Mouse (Mus musculus): ENCODE measurements around the gene Enkd1. TPM values are rescaled to one million over a fixed set of nuclear protein-coding genes. Genes with fewer than 3 reads are reported as not detected.

Enkd1 gene
- polyA plus RNA-seq, 1 experiment from 2014 or later: 13.9 TPM

DNA sequence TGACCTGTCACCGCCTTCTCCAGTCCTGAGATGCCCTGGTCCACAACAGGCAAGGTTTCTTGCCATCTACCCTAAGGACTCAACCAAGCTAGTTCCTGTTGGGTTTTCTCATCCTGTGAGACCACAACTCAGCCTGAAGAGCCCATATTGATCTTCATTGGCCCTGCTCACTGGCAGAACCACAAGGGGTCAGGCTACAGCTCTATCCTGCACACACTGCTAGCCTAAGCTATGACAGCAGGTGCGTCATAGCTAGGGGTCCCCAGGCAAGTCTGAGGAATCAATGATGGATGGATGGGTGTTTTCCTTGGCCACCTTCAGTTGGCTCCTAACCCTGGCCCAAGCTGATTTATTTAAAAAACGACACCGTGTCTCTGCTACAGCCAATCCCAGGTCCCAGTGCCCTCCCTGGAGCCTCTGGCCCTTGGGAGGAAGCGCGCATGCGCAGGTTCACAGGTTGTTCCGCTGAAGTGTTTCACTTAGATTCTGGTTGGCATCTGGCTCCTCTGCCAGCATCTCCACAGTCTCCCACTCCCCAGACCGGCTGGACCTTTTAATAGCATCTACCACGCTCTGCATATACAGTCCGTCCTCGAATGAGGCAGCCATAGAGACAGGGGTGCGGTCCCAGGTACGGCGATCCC is 8.4 kb upstream of the Enkd1 start:
- Histone ChIP-seq H3K4me2 (no peak overlapping the region), H3K27me3 (replicated peaks) (no peaks in the 10 kb centered on the region), H3K27ac (replicated peaks) (no peak overlapping the region), H3K9ac (replicated peaks) (no peak overlapping the region), H3K9me3 (replicated peaks) (no peaks in the 10 kb centered on the region), H3K4me3 (replicated peaks) (no peak overlapping the region), H3K4me1 (no peaks in the 10 kb centered on the region), H3K36me3 (peaks cover 21% of the 10 kb centered on the region)
- no peak for ATAC-seq (ENCODE audit: low FRiP score)
- 95% methylated on average over 15 of the region's 15 CpGs for WGBS

DNA sequence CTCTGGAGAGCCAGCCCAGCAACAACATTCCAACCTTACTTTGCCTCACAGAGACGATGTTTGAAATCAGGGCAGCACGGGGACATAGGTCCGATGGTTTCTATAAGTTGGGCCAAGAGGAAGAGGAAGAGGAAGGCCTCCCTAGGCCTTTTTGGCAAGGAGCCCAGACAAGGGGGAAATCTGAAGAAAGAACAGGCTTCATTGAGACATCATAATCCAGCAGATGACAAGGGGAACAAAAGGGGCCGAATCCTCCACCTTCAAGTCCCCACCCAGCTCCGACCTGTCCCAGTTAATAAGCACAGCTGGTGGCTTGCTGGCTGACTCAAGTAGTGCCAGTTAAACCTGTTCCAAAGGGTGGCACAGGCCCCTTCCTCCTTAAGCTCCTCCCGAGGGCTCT is 7.0 kb upstream of the Enkd1 start:
- Histone ChIP-seq H3K36me3 (peaks cover 14% of the 10 kb centered on the region), H3K9me3 (replicated peaks) (no peaks in the 10 kb centered on the region), H3K9ac (replicated peaks) (no peak overlapping the region), H3K4me1 (no peaks in the 10 kb centered on the region), H3K4me3 (replicated peaks) (no peak overlapping the region), H3K4me2 (no peak overlapping the region), H3K27ac (replicated peaks) (no peak overlapping the region), H3K27me3 (replicated peaks) (no peaks in the 10 kb centered on the region)
- 84% methylated on average over 6 of the region's 6 CpGs for WGBS
- no peak for ATAC-seq (ENCODE audit: low FRiP score)

DNA sequence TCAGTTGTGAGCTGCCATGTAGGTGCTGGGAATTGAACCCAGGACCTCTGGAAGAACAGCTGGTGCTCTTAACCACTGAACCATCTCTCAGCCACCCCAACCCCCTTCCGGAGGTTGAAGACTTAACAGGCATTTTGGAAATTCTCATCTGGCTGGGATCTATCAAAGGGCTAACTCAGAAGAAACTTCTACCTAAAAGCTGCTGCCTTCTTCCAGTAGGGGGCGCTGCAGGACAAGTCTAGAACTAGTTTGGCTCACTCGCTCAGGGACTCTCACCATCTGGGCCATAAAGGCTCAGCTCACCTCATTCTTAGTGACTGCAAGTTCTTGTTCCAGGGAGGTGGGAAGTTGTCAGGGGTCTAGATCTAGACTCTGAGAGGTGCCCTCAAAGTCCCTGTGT is 6.1 kb upstream of the Enkd1 start:
- 6% methylated on average over 3 of the region's 3 CpGs for WGBS

DNA sequence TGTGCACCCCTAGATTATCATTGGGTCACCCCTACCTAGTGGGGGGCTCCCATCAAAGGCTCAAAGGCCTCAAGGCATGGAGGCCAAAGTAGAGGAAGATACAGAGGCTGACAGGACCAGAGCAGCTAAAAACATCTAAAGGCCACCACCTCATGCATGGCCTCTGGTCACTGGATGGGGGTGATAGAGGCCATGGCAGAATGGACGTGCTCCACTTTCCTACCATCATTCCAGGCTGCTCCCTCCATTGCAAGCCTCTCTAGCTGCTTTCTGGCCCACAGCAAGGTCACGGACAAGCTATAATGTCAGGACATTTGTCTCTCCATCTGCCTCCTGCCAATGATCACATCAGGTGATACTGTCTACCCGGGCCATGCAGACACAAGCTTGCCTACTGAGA is 4.3 kb upstream of the Enkd1 start:
- H3K4me1 ChIP-seq: peaks cover 9% of the 10 kb centered on the region
- no peak for ATAC-seq (ENCODE audit: low FRiP score)
- H3K9me3 ChIP-seq (replicated peaks): no peaks in the 10 kb centered on the region
- no peak overlapping the region for H3K4me3 ChIP-seq (replicated peaks)
- no peak overlapping the region for H3K9ac ChIP-seq (replicated peaks)
- WGBS: 88% methylated on average over 3 of the region's 3 CpGs
- H3K36me3 ChIP-seq: peaks cover 13% of the 10 kb centered on the region
- H3K27ac ChIP-seq (replicated peaks): no peak overlapping the region
- no peak overlapping the region for H3K4me2 ChIP-seq
- no peaks in the 10 kb centered on the region for H3K27me3 ChIP-seq (replicated peaks)

More for the DNA sequence above, 6.1 kb upstream of the Enkd1 start:
- ATAC-seq (ENCODE audit: low FRiP score): 0 out of 2 replicates have a peak, but pooled peaks have one; percentile 12
- Histone ChIP-seq H3K4me3 (replicated peaks) (no peak overlapping the region), H3K4me2 (no peak overlapping the region), H3K9me3 (replicated peaks) (no peaks in the 10 kb centered on the region), H3K36me3 (peaks cover 14% of the 10 kb centered on the region), H3K9ac (replicated peaks) (no peak overlapping the region), H3K27me3 (replicated peaks) (no peaks in the 10 kb centered on the region), H3K4me1 (no peaks in the 10 kb centered on the region), H3K27ac (replicated peaks) (no peak overlapping the region)

DNA sequence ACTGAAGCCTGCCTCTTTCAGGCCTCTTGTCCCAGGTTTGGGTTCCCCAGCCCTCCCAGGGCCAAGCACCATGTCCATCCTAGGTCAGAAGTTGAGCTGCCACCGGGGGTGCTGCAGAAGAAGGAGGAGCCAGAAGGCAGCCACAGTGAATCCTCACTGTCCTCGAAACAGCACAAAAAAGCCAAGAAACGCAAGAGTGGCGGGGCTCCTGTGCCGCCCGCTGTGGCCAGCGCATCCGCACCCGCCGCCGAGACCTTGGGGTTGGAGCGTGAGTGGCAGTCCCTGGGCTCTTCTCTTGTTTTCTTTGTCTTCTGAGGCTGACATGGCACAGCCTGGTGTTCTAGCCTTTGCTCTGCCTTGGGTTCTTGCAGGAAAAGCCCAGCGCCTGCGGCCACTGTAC is 1.3 kb upstream of the Enkd1 start:
- H3K27me3 ChIP-seq (replicated peaks): no peaks in the 10 kb centered on the region
- H3K4me1 ChIP-seq: peaks cover 20% of the 10 kb centered on the region
- no peak overlapping the region for H3K4me3 ChIP-seq (replicated peaks)
- H3K4me2 ChIP-seq: no peak overlapping the region
- H3K9me3 ChIP-seq (replicated peaks): no peaks in the 10 kb centered on the region
- H3K27ac ChIP-seq (replicated peaks): no peak overlapping the region
- 0 out of 2 replicates have a peak, but pooled peaks cover 2% of the 10 kb centered on the region for H3K36me3 ChIP-seq
- 81% methylated on average over 14 of the region's 14 CpGs for WGBS
- ATAC-seq (ENCODE audit: low FRiP score): no peak
- no peak overlapping the region for H3K9ac ChIP-seq (replicated peaks)

DNA sequence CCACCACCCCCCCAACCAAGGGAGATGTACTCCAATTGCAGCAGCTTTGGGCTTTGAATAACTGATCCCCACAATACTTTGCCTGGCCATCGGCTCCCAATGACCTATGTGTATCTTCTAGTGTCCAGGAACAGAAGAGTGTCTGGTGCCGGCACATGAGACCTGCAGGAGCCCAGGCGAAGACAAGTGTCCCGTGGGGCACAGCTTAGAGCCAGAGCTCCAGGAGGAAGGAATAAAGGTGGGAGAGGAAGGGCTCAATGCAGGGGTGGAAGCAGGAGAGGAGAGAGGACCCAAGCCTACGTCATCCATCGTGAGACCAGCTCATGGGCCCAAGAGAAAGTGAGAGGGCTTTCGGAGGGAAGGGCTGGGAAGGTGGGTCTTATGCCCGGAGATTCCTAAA is 665 bp upstream of the Enkd1 start:
- no peak for ATAC-seq (ENCODE audit: low FRiP score)
- H3K27ac ChIP-seq (replicated peaks): no peak overlapping the region
- 0 out of 2 replicates have a peak, but pooled peaks cover 8% of the 10 kb centered on the region for H3K36me3 ChIP-seq
- no peak overlapping the region for H3K4me2 ChIP-seq
- H3K27me3 ChIP-seq (replicated peaks): no peaks in the 10 kb centered on the region
- no peaks in the 10 kb centered on the region for H3K9me3 ChIP-seq (replicated peaks)
- 0 out of 2 replicates have a peak overlapping the region, but pooled peaks have one; percentile 81 for H3K4me3 ChIP-seq (replicated peaks)
- peaks cover 20% of the 10 kb centered on the region for H3K4me1 ChIP-seq
- no peak overlapping the region for H3K9ac ChIP-seq (replicated peaks)
- WGBS: 97% methylated on average over 8 of the region's 8 CpGs

DNA sequence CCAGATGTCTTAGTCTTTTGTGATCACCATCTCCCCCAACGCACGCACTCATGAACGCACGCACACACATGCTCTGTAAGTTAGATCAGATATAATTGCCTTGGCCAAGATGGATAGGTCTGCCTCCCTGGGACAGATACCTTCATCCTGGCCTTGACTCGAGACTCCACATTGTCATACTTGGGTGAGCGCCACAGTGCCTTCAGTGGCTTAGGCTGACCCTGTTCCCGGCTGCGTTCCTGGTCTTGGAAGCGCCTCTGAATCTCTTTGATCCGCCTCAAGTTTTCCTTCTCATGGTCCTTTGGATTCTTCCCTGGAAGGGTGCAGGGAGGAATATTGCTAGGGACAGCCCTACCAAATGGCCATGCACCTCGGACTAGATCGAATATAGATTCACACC is 1.6 kb downstream of the Enkd1 start:
- no peak for ATAC-seq (ENCODE audit: low FRiP score)
- Histone ChIP-seq H3K4me1 (peaks cover 38% of the 10 kb centered on the region), H3K4me3 (replicated peaks) (no peak overlapping the region), H3K9ac (replicated peaks) (no peak overlapping the region), H3K27me3 (replicated peaks) (no peaks in the 10 kb centered on the region), H3K36me3 (peaks cover 16% of the 10 kb centered on the region), H3K27ac (replicated peaks) (no peak overlapping the region), H3K4me2 (peak overlapping the region; percentile 99; the same call in 1 of the 2 replicates), H3K9me3 (replicated peaks) (no peaks in the 10 kb centered on the region)
- 83% methylated on average over 12 of the region's 12 CpGs for WGBS

DNA sequence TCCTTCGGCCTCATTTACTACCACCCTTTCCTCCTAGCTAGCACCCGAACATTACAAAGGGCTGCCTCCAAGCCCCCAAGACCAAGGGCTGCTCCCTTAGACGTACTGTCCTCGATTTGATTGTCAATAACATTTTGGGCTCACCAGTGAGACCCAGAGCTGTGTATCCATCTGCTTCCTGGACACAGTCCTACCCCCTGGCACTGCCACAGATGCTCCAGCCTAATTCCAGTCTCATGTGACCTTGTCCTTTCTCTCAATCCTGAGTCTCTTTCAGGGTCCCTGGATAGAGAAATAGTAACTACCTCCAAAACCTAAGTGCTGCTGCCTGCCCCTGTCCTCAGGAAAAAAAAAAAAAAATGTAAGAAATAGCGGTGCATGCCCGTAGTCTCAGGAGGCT is 3.1 kb downstream of the Enkd1 start:
- Histone ChIP-seq H3K9ac (replicated peaks) (no peak overlapping the region), H3K4me2 (no peak overlapping the region), H3K27ac (replicated peaks) (no peak overlapping the region), H3K4me3 (replicated peaks) (no peak overlapping the region), H3K4me1 (peaks cover 44% of the 10 kb centered on the region), H3K27me3 (replicated peaks) (no peaks in the 10 kb centered on the region), H3K9me3 (replicated peaks) (no peaks in the 10 kb centered on the region), H3K36me3 (peaks cover 16% of the 10 kb centered on the region)
- ATAC-seq (ENCODE audit: low FRiP score): no peak
- 96% methylated on average over 6 of the region's 6 CpGs for WGBS

DNA sequence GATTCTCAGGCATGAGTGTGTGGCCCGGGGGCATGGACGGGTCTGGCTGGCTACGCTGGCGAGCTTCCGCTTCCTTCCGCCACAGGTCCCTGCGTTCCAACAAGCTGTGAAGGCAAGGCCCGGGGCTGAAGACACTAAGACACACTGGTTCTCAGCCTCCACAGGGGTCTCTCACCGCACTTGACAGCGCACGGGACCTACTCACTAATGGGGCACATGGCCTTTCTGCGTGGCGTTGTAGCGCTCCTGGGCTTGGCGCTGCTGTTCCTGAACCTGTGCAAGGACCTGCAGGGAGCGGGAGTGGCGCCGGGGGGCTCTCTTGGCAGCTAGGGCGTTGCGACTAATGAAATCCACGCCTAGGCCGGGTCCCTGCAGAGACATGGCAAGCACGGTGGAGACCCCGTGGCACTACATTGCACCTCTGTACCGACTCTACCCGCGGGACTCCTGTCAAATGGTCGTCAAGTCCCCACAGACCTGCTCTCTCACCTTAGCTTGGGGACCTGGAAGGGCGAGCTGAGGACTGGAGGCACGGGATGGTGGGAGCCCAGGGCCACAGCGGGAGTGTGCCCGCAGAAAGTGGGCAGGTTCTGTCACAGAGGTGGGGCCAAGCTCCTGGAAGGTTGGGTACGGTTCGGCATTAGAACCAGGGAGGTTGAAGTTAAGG is 3.7 kb downstream of the Enkd1 start:
- peaks cover 51% of the 10 kb centered on the region for H3K4me1 ChIP-seq

DNA sequence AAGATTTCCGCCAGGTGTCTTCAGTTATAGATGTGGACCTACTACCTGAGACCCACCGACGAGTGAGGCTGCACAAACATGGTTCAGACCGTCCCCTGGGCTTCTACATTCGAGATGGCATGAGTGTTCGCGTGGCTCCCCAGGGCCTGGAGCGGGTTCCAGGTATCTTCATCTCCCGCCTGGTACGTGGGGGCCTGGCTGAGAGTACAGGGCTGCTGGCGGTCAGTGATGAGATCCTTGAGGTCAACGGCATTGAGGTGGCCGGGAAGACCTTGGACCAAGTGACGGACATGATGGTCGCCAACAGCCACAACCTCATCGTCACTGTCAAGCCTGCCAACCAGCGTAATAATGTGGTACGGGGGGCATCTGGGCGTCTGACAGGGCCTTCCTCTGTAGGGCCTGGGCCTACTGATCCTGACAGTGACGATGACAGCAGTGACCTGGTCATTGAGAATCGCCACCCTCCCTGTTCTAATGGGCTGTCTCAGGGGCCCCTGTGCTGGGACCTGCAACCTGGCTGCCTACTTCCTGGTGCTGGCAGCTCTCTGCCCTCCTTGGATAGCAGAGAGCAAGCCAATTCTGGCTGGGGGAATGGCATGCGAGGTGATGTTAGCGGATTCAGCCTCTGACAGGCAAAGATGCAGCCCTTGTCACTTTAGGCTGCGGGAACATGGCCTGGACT is 5.1 kb downstream of the Enkd1 start:
- Histone ChIP-seq H3K27me3 (replicated peaks) (no peaks in the 10 kb centered on the region), H3K9ac (replicated peaks) (0 out of 2 replicates have a peak overlapping the region, but pooled peaks have one; percentile 14), H3K36me3 (peaks cover 25% of the 10 kb centered on the region), H3K27ac (replicated peaks) (no peak overlapping the region), H3K9me3 (replicated peaks) (no peaks in the 10 kb centered on the region), H3K4me1 (peaks cover 47% of the 10 kb centered on the region), H3K4me2 (peak overlapping the region; percentile 96), H3K4me3 (replicated peaks) (0 out of 2 replicates have a peak overlapping the region, but pooled peaks have one; percentile 73)
- ATAC-seq (ENCODE audit: low FRiP score): no peak
- WGBS: 94% methylated on average over 24 of the region's 24 CpGs

More for the DNA sequence above, 3.7 kb downstream of the Enkd1 start:
- no peak for ATAC-seq (ENCODE audit: low FRiP score)
- H3K27ac ChIP-seq (replicated peaks): no peak overlapping the region
- H3K9me3 ChIP-seq (replicated peaks): no peaks in the 10 kb centered on the region
- no peak overlapping the region for H3K9ac ChIP-seq (replicated peaks)
- no peak overlapping the region for H3K4me2 ChIP-seq
- peaks cover 16% of the 10 kb centered on the region for H3K36me3 ChIP-seq
- 94% methylated on average over 34 of the region's 34 CpGs for WGBS
- H3K4me3 ChIP-seq (replicated peaks): no peak overlapping the region
- H3K27me3 ChIP-seq (replicated peaks): no peaks in the 10 kb centered on the region

DNA sequence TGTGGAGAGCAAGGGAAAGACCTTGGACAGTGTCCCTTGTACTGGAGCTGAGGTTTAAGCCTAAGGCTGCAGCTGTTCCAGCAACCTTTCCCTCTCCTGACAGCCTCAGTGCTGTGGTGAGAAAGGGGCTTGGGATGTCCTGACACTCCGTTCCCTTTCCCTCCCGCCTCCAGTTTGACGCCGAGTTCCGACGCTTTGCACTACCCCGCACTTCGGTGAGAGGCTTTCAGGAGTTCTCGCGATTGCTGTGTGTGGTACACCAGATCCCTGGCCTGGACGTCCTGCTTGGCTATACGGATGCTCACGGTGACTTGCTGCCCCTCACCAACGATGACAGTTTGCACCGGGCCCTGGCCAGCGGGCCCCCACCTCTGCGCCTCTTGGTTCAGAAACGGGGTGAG is 6.0 kb downstream of the Enkd1 start:
- H3K27me3 ChIP-seq (replicated peaks): no peaks in the 10 kb centered on the region
- peak overlapping the region; percentile 96 for H3K4me2 ChIP-seq
- no peak for ATAC-seq (ENCODE audit: low FRiP score)
- H3K9ac ChIP-seq (replicated peaks): peak overlapping the region; percentile 72
- H3K9me3 ChIP-seq (replicated peaks): no peaks in the 10 kb centered on the region
- H3K4me3 ChIP-seq (replicated peaks): peak overlapping the region; percentile 73
- peaks cover 40% of the 10 kb centered on the region for H3K4me1 ChIP-seq
- H3K36me3 ChIP-seq: peaks cover 34% of the 10 kb centered on the region
- peak overlapping the region; percentile 97 for H3K27ac ChIP-seq (replicated peaks)
- 31% methylated on average over 18 of the region's 18 CpGs for WGBS

All from neural tube, embryonic 15.5 days (tissue).